Mouse (Mus musculus): Measurements from ENCODE around the gene Ldhd. TPM values are rescaled to one million over a fixed set of nuclear protein-coding genes. Genes with fewer than 3 reads are reported as not detected.
"Not testable (repeated sequence)": the region's sequence is repeated elsewhere in the genome, so short reads cannot be mapped to it uniquely, and the experiment has no call there.

The Ldhd gene
- polyA plus RNA-seq, 1 experiment: 9.4 TPM

- no peak for TF ChIP-seq POLR2A (IDR thresholded peaks at IDR 0.05; ENCODE audit: borderline replicate concordance, extremely low read depth, low read depth, low read length)
- no peak for TF ChIP-seq CTCF (IDR thresholded peaks at IDR 0.05; ENCODE audit: insufficient read depth, low read length)
- DNase-seq: no peak
- 72% methylated on average over 2 of the region's 2 CpGs for WGBS
- Histone ChIP-seq H3K4me1 (ENCODE audit: control insufficient read depth, insufficient read depth, low read length) (no peaks in the 10 kb centered on the region), H3K4me3 (replicated peaks; ENCODE audit: extremely low read depth, low read depth, low read length) (no peak overlapping the region)
These were observed 18.7 kb upstream of the Ldhd start for GRCm38 (mm10) chr8:111648834-111649233.

DNA sequence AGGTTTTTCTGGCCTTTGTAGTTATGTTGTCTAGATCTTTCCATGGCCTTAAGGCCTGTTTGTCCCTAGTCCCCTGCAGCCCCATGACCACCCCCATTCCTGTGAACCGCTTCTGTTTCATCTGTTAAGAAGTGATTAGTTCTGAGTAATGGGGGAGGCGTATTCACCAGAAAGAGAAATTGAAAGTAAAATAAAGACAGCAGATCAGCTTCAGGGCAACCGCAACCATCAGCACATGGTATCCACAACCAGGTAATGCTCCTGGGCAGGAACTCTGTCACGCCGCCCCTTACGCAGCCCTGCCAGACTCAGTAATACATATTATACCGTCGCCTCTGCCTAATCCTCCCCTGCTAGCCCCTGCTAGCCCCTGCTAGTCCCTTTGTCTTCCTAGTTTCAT, 15.5 kb upstream of the Ldhd start:
- H3K4me3 ChIP-seq (replicated peaks; ENCODE audit: extremely low read depth, low read depth, low read length): no peak overlapping the region
- H3K4me1 ChIP-seq (ENCODE audit: control insufficient read depth, insufficient read depth, low read length): peaks cover 5% of the 10 kb centered on the region
- 90% methylated on average over 8 of the region's 8 CpGs for WGBS
- TF ChIP-seq CTCF (IDR thresholded peaks at IDR 0.05; ENCODE audit: insufficient read depth, low read length) (no peak), POLR2A (IDR thresholded peaks at IDR 0.05; ENCODE audit: borderline replicate concordance, extremely low read depth, low read depth, low read length) (no peak)
- DNase-seq: no peak

DNA sequence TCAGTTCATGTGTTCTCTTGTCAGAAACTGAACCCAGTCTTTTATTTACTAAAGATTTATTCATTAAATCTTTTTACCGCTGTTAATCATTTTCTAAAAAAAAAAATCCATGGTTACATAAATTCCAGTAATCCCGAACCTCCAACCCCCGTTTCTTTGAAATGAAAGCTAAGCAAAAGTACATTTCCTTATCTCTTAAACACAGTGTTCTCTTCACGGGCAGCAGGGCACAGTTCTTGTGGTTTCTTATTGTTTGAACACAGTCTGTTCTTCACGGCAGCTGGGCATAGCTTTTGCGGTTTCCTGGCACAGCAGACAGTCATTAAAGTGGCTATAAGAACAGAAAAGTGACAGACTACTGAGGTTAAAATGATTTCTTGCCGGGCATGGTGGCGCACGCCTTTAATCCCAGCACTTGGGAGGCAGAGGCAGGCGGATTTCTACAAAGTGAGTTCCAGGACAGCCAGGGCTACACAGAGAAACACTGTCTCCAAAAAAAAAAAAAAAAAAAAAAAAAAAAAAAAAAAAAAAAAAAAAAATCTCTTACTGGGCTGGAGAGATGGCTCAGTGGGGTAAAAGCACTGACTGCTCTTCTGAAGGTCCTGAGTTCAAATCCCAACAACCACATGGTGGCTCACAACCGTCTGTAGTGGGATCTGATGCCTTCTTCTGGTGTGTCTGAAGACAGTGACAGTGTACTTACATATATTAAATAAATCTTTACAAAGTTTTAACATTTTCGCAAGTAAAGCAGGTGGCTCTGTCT, 14.3 kb upstream of the Ldhd start:
- DNase-seq; H3K4me1 ChIP-seq (ENCODE audit: control insufficient read depth, insufficient read depth, low read length): not testable (repeated sequence)
- peak overlapping the region; percentile 91 for H3K4me3 ChIP-seq (replicated peaks; ENCODE audit: extremely low read depth, low read depth, low read length)
- 32% methylated on average over 12 of the region's 12 CpGs for WGBS

- WGBS: under 1% methylated on average over 75 of the region's 75 CpGs
- DNase-seq: peak; percentile 90
- peak within 1 kb of the TSS; percentile 91 for H3K4me3 ChIP-seq (replicated peaks; ENCODE audit: extremely low read depth, low read depth, low read length)
- peaks cover 5% of the 10 kb centered on the region for H3K4me1 ChIP-seq (ENCODE audit: control insufficient read depth, insufficient read depth, low read length)
- TF ChIP-seq CTCF (IDR thresholded peaks at IDR 0.05; ENCODE audit: insufficient read depth, low read length): no peak
- peak; percentile 57 for TF ChIP-seq POLR2A (IDR thresholded peaks at IDR 0.05; ENCODE audit: borderline replicate concordance, extremely low read depth, low read depth, low read length)
These were observed 13.3 kb upstream of the Ldhd start, which contains the start of gene Zfp1 for GRCm38 (mm10) chr8:111643264-111644141. Gene Zfp1 (plus strand): TSS chr8:111643401.

DNA sequence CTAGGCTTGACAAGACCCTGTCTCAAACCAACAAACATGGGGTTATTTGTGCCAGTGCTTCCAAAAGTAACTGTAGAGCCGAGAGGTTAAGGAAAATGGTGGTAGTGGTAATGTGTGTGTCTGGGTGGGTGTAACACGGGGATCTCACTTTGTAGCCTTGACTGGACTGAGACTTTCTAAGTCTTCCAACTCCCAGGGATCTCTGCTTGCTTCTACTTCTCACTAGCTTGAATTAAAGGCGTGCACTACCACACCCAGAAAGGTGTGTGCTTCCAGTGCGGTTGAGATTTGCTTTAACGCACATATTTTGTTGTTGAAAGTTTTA, 12.7 kb upstream of the Ldhd start:
- no peak for TF ChIP-seq CTCF (IDR thresholded peaks at IDR 0.05; ENCODE audit: insufficient read depth, low read length)
- TF ChIP-seq POLR2A (IDR thresholded peaks at IDR 0.05; ENCODE audit: borderline replicate concordance, extremely low read depth, low read depth, low read length): no peak
- peaks cover 5% of the 10 kb centered on the region for H3K4me1 ChIP-seq (ENCODE audit: control insufficient read depth, insufficient read depth, low read length)
- H3K4me3 ChIP-seq (replicated peaks; ENCODE audit: extremely low read depth, low read depth, low read length): peak overlapping the region; percentile 91
- 5% methylated on average over 5 of the region's 5 CpGs for WGBS
- DNase-seq: no peak

DNA sequence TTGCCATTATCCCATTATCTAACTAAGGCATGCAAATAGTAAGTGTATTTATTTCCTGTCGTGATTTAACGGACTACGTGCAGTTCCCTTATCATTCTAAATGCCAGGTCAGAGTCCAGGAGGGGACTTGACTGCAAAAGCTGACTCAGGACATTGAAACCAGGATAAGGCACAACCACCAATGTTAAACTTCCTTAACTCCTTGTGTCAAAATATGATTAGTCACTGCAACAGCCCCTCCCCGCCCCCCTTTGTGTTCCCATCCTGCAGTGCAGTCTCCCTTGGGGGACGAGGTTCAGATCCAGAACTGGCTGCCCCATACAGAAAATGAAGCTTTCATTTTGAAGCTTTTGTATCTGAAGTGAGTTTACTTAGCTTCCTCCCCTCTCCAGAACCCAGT, 12.3 kb upstream of the Ldhd start:
- no peak for TF ChIP-seq POLR2A (IDR thresholded peaks at IDR 0.05; ENCODE audit: borderline replicate concordance, extremely low read depth, low read depth, low read length)
- no peak for TF ChIP-seq CTCF (IDR thresholded peaks at IDR 0.05; ENCODE audit: insufficient read depth, low read length)
- WGBS: 12% methylated on average over 5 of the region's 5 CpGs
- Histone ChIP-seq H3K4me1 (ENCODE audit: control insufficient read depth, insufficient read depth, low read length) (peaks cover 5% of the 10 kb centered on the region), H3K4me3 (replicated peaks; ENCODE audit: extremely low read depth, low read depth, low read length) (peak overlapping the region; percentile 34)
- DNase-seq: no peak

- peaks cover 5% of the 10 kb centered on the region for H3K4me1 ChIP-seq (ENCODE audit: control insufficient read depth, insufficient read depth, low read length)
- no peak overlapping the region for H3K4me3 ChIP-seq (replicated peaks; ENCODE audit: extremely low read depth, low read depth, low read length)
- DNase-seq: no peak
- WGBS: 90% methylated on average over 2 of the region's 2 CpGs
- TF ChIP-seq CTCF (IDR thresholded peaks at IDR 0.05; ENCODE audit: insufficient read depth, low read length) (no peak), POLR2A (IDR thresholded peaks at IDR 0.05; ENCODE audit: borderline replicate concordance, extremely low read depth, low read depth, low read length) (no peak)
These were observed 10.9 kb upstream of the Ldhd start for GRCm38 (mm10) chr8:111641064-111641463.

- no peak overlapping the region for H3K4me3 ChIP-seq (replicated peaks; ENCODE audit: extremely low read depth, low read depth, low read length)
- peaks cover 5% of the 10 kb centered on the region for H3K4me1 ChIP-seq (ENCODE audit: control insufficient read depth, insufficient read depth, low read length)
- DNase-seq: no peak
- TF ChIP-seq CTCF (IDR thresholded peaks at IDR 0.05; ENCODE audit: insufficient read depth, low read length) (no peak), POLR2A (IDR thresholded peaks at IDR 0.05; ENCODE audit: borderline replicate concordance, extremely low read depth, low read depth, low read length) (no peak)
These were observed 7.9 kb upstream of the Ldhd start for GRCm38 (mm10) chr8:111638086-111638485.

- no peak for DNase-seq
- WGBS: 97% methylated on average over 3 of the region's 3 CpGs
- peaks cover 3% of the 10 kb centered on the region; the same call in 1 of the 2 replicates for H3K4me1 ChIP-seq (ENCODE audit: control insufficient read depth, insufficient read depth, low read length)
- no peak for TF ChIP-seq POLR2A (IDR thresholded peaks at IDR 0.05; ENCODE audit: borderline replicate concordance, extremely low read depth, low read depth, low read length)
- TF ChIP-seq CTCF (IDR thresholded peaks at IDR 0.05; ENCODE audit: insufficient read depth, low read length): no peak
- no peak overlapping the region for H3K4me3 ChIP-seq (replicated peaks; ENCODE audit: extremely low read depth, low read depth, low read length)
These were observed 2.8 kb upstream of the Ldhd start for GRCm38 (mm10) chr8:111632976-111633375.

DNA sequence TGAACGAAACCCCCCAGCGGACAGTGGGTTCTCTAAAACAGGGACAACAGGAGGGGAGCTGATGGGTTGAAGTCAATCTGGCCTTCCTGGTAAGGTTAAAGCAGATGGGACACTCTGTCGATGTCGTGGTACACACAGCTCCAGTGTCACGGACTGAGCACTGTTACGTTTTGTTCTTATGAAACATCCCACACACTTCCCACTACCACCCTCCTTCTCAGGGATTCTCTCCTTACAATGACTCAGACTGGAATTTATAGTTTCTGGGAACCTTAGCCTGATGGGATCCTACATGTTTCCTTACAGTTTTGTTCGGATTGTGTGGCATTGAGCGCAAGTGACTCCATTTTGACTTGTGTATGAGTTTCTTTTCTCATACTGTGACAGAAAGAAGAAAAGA, 1.4 kb upstream of the Ldhd start:
- peaks cover 3% of the 10 kb centered on the region; the same call in 1 of the 2 replicates for H3K4me1 ChIP-seq (ENCODE audit: control insufficient read depth, insufficient read depth, low read length)
- 92% methylated on average over 8 of the region's 8 CpGs for WGBS
- no peak for DNase-seq
- TF ChIP-seq CTCF (IDR thresholded peaks at IDR 0.05; ENCODE audit: insufficient read depth, low read length): no peak
- no peak for TF ChIP-seq POLR2A (IDR thresholded peaks at IDR 0.05; ENCODE audit: borderline replicate concordance, extremely low read depth, low read depth, low read length)
- no peak overlapping the region for H3K4me3 ChIP-seq (replicated peaks; ENCODE audit: extremely low read depth, low read depth, low read length)

Measured in lung, adult 2 months (tissue).